Mouse (Mus musculus) forebrain, embryonic 15.5 days (tissue): ENCODE measurements around the gene Slc37a1. TPM values are rescaled to one million over a fixed set of nuclear protein-coding genes. Genes with fewer than 3 reads are reported as not detected.
"Not testable (repeated sequence)": the region's sequence is repeated elsewhere in the genome, so short reads cannot be mapped to it uniquely, and the experiment has no call there.

Source experiments
- ATAC-seq: fragments of 200-750 bp; cut with Nextera tagmentation; replicated peaks from 2 replicates; pipeline ENCODE4 v1.8.0; 2017; ENCODE audit warnings: mild to moderate bottlenecking, moderate TSS enrichment, moderate library complexity
- H3K27ac ChIP-seq: fragments of 300-500 bp; sonication (generic); replicated peaks from 2 replicates; pipeline ENCODE4 v1.5.1; 2015; ENCODE audit warnings: mild to moderate bottlenecking, inconsistent platforms
- H3K27me3 ChIP-seq: fragments of 300-500 bp; sonication (generic); 2 replicates; pipeline ENCODE4 v1.6.1; 2015; ENCODE audit warnings: inconsistent platforms
- H3K36me3 ChIP-seq: fragments of 300-500 bp; sonication (generic); 2 replicates; pipeline ENCODE4 v1.6.1; 2015; ENCODE audit warnings: mild to moderate bottlenecking, inconsistent platforms
- H3K4me1 ChIP-seq: fragments of 300-500 bp; sonication (generic); 2 replicates; pipeline ENCODE4 v1.6.1; 2015; ENCODE audit warnings: inconsistent platforms
- H3K4me2 ChIP-seq: fragments of 300-500 bp; sonication (generic); replicated peaks from 2 replicates; pipeline ENCODE4 v1.6.1; 2015; ENCODE audit warnings: mild to moderate bottlenecking, inconsistent platforms
- H3K4me3 ChIP-seq: fragments of 300-500 bp; sonication (generic); 2 replicates; pipeline ENCODE4 v1.5.1; 2015; ENCODE audit warnings: mild to moderate bottlenecking, inconsistent platforms
- H3K9ac ChIP-seq: fragments of 300-500 bp; sonication (generic); replicated peaks from 2 replicates; pipeline ENCODE4 v1.6.1; 2015; ENCODE audit warnings: mild to moderate bottlenecking, inconsistent platforms
- H3K9me3 ChIP-seq: fragments of 300-500 bp; sonication (generic); 2 replicates; pipeline ENCODE4 v1.6.1; 2016; ENCODE audit warnings: inconsistent platforms
- WGBS: fragments of 180-500 bp; shearing (Covaris S2); methylation state at CpG from one replicate; pipeline ENCODE4 v1.1.7; 2015; ENCODE audit warnings: mixed read lengths; 5-methylcytosine and 5-hydroxymethylcytosine counted together
- polyA plus RNA-seq: library from polyadenylated mRNA; unstranded; fragments of >200 nt; fragmentation: Nextera tagmentation; extraction: Ambion mirVana; gene quantifications from 2 replicates; pipeline ENCODE4 v1.2.1, GENCODE M21; 2015

The Slc37a1 gene
- polyA plus RNA-seq, 1 experiment from 2014 or later = 12.5 TPM

DNA sequence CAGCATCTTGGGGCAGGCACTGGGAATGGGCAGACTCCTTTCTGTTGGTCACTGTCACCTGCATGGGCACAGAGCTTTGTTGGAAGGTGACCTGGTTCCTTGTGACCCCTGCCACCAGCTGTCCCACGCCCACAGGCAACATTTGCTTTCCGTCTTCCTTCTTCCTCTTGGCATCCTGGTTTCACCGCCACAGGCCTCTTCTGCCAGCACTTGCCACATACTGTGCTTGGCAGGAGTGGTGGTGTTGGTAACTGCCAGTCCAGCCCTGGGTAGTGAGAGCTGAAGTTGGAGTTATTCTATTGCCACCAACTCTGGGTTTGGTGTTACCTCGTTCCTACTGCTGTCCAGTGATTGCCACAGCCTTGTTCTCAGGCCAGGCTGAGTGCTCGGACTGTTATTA is 61.5 kb downstream of the Slc37a1 start:
- no peaks in the 10 kb centered on the region for H3K27me3 ChIP-seq
- 0 out of 2 replicates have a peak overlapping the region, but pooled peaks have one; percentile 70 for H3K27ac ChIP-seq
- no peak for ATAC-seq
- H3K36me3 ChIP-seq = no peaks in the 10 kb centered on the region
- no peak overlapping the region for H3K9ac ChIP-seq
- H3K4me2 ChIP-seq = no peak overlapping the region
- 86% methylated on average over 5 of the region's 5 CpGs for WGBS
- peaks cover 30% of the 10 kb centered on the region for H3K4me1 ChIP-seq
- no peaks in the 10 kb centered on the region for H3K9me3 ChIP-seq
- H3K4me3 ChIP-seq = no peak overlapping the region

DNA sequence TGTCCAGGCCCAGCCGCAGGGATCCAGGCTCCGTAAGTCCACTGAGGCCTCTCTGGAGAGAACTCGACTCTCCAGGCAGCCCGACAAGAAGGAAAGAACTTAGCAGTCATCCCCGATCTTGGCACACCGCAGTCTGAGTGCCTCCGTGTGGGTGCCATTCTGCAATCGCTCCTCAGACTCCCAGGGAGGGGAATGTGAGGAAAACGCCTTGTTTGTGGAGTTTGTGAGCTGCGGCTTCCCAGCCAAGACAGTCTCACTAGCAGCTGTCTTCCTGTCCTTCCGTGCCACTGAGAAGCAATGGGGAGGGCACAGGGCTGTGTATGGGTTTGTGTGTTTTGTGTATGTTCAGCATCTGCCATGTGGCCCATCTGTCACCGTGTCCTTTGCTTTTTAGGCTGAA is 62.8 kb downstream of the Slc37a1 start:
- Histone ChIP-seq H3K4me3 (no peak overlapping the region), H3K9me3 (no peaks in the 10 kb centered on the region), H3K9ac (no peak overlapping the region), H3K36me3 (no peaks in the 10 kb centered on the region), H3K4me2 (no peak overlapping the region), H3K27ac (peak overlapping the region; percentile 70), H3K27me3 (no peaks in the 10 kb centered on the region), H3K4me1 (peaks cover 30% of the 10 kb centered on the region)
- ATAC-seq = peak; percentile 35; the same call in 1 of the 2 replicates
- WGBS = 70% methylated on average over 12 of the region's 12 CpGs

DNA sequence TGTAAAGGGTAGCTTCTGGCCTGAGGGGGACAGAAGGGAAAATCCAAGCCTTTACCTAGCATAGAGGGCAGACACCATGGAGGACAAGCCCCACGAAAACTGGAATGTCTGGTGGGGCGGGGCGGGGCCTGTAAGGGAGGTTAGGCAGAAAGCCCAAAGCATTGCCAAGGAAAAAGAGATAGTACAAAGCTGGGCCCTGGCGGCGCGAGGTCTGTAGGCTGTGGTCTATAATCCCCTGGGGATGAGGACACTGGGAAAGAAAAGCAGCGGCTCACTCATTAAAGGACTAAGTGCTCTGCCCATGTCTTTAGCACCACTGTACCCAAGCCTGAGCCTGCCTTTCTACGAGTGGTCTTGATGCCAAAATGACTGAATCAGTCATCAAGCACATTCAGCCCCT is 65.4 kb downstream of the Slc37a1 start:
- no peak for ATAC-seq
- Histone ChIP-seq H3K4me3 (no peak overlapping the region), H3K4me1 (peaks cover 37% of the 10 kb centered on the region), H3K9ac (no peak overlapping the region), H3K36me3 (no peaks in the 10 kb centered on the region), H3K27ac (no peak overlapping the region), H3K4me2 (no peak overlapping the region), H3K27me3 (no peaks in the 10 kb centered on the region), H3K9me3 (no peaks in the 10 kb centered on the region)
- 30% methylated on average over 8 of the region's 8 CpGs for WGBS

DNA sequence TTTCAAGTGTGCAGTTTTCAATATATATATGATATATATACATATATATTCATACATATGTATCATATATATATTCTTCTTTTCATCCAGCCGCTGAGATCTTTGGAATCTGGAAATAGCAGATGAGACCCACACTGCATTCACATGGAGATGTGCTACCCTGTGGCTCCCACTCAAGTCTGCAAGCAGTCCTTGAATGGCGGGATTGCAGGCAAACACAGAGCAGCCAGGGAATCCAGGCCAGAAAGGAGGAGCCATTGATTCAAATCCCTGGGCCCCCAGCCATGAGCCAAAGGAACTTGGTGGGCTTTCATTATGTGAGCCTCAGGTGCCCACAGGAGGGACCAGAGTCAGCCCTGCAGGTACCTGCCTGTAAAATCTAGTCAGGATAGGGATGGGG is 66.7 kb downstream of the Slc37a1 start:
- ATAC-seq = no peak
- H3K27ac ChIP-seq = no peak overlapping the region
- 65% methylated on average over 2 of the region's 2 CpGs for WGBS

DNA sequence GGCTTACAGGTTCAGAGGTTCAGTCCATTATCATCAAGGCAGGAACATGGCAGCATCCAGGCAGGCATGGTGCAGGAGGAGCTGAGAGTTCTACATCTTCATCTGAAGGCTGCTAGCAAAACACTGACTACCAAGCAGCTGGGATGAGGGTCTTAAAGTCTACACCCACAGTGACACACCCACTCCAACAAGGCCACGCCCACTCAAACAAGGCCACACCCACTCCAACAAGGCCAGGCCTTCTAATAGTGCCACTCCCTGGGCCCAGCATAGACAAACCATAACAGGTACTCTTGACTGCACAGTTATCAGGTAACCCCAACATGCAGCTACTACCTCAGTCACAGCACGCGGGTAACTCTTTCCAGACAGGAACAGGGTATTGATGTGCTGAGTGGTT is 68.1 kb downstream of the Slc37a1 start:
- H3K36me3 ChIP-seq, ATAC-seq, H3K4me3 ChIP-seq, H3K27ac ChIP-seq, H3K27me3 ChIP-seq, H3K4me2 ChIP-seq, H3K9me3 ChIP-seq, H3K9ac ChIP-seq: not testable (repeated sequence)
- H3K4me1 ChIP-seq = peaks cover 19% of the 10 kb centered on the region
- WGBS = 80% methylated on average over 3 of the region's 3 CpGs

More for the DNA sequence above, 66.7 kb downstream of the Slc37a1 start:
- Histone ChIP-seq H3K27me3 (no peaks in the 10 kb centered on the region), H3K4me2 (no peak overlapping the region), H3K36me3 (no peaks in the 10 kb centered on the region), H3K4me3 (no peak overlapping the region), H3K9me3 (no peaks in the 10 kb centered on the region), H3K9ac (no peak overlapping the region), H3K4me1 (peaks cover 33% of the 10 kb centered on the region)

DNA sequence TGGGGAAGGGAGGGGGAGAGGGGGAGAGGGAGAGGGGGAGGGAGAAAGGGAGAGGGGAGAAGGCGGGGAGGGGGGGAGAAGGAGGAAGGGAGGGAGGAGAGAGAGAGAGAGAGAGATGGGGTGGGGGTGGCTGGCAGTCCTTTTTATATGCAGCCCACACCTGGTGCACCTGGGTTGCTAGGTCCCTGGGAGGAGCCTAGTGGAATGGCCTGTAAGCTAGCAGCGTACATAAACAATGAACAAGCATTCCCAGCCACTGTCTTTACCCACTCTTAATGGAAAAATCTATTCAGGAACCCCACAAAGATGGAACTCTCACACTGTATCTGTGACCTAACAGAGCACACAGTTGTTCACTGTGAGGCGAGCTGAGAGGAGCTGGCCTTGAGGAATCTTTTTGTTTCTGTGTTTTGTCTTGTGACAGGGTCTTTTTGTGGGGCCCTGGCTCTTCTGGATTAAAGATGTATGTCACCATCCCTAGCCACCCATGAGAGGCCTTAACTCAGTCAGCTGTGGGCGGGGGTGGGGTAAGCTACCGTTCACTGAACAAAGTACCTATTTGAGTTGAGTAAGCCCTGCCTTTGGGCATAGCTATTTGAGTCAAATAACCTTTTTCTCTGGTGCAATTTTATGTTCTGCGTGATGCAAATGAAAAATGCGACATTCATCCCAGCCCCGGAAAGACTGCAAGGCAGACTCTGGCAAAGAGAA is 69.4 kb downstream of the Slc37a1 start:
- Histone ChIP-seq H3K4me3 (no peak overlapping the region), H3K4me2 (no peak overlapping the region), H3K27me3 (no peaks in the 10 kb centered on the region), H3K9me3 (no peaks in the 10 kb centered on the region), H3K36me3 (no peaks in the 10 kb centered on the region), H3K4me1 (peaks cover 20% of the 10 kb centered on the region), H3K27ac (peak overlapping the region; percentile 1), H3K9ac (no peak overlapping the region)
- no peak for ATAC-seq
- WGBS = 34% methylated on average over 8 of the region's 8 CpGs

DNA sequence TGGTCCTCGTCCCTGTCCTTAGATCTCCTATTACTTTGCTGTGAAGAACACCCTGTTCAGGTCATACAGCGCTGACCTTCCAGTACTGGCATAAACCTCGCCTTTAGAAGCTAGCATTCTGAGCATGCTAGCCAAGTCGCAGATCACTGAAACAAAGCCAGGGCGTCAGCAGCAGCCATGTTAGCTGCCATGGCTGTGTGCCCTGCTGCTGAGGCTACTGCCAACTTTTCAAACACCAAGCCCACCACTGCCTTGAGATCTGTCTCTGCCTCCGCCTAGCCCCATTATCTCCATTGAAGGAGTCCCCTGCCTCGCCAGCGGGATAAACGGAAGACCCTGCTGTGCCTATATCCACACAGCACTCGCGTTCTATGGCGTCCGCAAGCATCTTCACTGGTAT is 74.0 kb downstream of the Slc37a1 start:
- H3K4me2 ChIP-seq = no peak overlapping the region
- peaks cover 12% of the 10 kb centered on the region for H3K4me1 ChIP-seq
- 52% methylated on average over 13 of the region's 13 CpGs for WGBS
- H3K4me3 ChIP-seq = no peak overlapping the region
- H3K9ac ChIP-seq = no peak overlapping the region
- peak overlapping the region; percentile 12; the same call in 1 of the 2 replicates for H3K27ac ChIP-seq
- H3K36me3 ChIP-seq = no peaks in the 10 kb centered on the region
- 0 out of 2 replicates have a peak, but pooled peaks have one; percentile 32 for ATAC-seq
- H3K27me3 ChIP-seq = no peaks in the 10 kb centered on the region
- no peaks in the 10 kb centered on the region for H3K9me3 ChIP-seq

DNA sequence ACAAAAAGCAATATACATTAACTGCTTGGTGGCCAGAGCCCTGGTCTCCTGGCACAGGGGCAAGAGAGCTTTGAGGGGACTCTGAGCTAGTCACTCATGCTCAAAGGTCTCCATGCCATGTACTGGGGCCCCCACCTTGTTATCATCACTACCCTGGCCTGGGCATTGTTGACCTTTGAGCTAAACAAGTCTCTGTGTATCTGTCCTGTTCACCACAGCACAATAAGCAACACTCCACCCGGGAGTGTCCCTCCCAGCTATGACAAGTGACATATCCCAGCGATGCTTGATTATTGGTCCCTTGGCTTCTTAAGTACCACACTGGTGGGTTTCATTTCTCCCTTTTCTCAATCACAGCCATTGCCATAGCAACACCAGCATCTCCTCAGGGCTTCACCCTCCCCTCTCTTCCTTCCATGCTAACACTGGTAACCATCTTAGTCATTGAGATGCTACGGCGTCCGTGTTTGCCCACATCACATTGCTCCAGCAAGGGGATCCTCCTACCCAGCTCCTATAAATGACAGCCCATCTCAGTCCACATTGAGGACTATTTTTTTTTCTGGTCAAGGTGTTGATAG is 79.1 kb downstream of the Slc37a1 start:
- Histone ChIP-seq H3K27me3 (no peaks in the 10 kb centered on the region), H3K4me2 (no peak overlapping the region), H3K4me3 (no peak overlapping the region), H3K9me3 (no peaks in the 10 kb centered on the region), H3K9ac (no peak overlapping the region), H3K4me1 (peaks cover 1% of the 10 kb centered on the region; the same call in 1 of the 2 replicates), H3K36me3 (no peaks in the 10 kb centered on the region), H3K27ac (no peak overlapping the region)
- 84% methylated on average over 5 of the region's 5 CpGs for whole genome bisulfite sequencing
- ATAC-seq = 0 out of 2 replicates have a peak, but pooled peaks have one; percentile 41

DNA sequence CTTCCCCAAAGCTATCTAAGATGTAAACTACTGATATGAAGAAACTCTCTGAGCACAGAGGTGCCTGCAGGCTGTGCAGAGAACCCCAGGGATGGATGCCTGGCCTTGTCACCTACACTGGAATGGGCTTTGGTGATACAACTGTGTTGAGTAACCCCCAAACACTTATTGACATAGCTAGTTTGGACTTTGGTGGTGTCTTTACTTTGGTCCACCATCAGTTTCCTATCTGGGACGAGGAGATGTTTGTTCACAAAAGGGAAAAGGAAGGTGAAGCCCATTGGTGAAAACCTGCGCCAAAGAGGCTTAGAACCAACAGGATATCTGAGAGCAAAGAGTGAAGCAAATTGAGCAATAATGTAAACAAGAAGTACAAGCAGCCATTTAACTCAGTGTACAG is 83.6 kb downstream of the Slc37a1 start:
- H3K4me3 ChIP-seq = no peak overlapping the region
- no peaks in the 10 kb centered on the region for H3K9me3 ChIP-seq
- WGBS = 75% methylated on average over 2 of the region's 2 CpGs
- H3K36me3 ChIP-seq = no peaks in the 10 kb centered on the region
- ATAC-seq = no peak
- H3K9ac ChIP-seq = no peak overlapping the region
- no peaks in the 10 kb centered on the region for H3K27me3 ChIP-seq
- no peak overlapping the region for H3K4me2 ChIP-seq
- H3K4me1 ChIP-seq = no peaks in the 10 kb centered on the region
- no peak overlapping the region for H3K27ac ChIP-seq

DNA sequence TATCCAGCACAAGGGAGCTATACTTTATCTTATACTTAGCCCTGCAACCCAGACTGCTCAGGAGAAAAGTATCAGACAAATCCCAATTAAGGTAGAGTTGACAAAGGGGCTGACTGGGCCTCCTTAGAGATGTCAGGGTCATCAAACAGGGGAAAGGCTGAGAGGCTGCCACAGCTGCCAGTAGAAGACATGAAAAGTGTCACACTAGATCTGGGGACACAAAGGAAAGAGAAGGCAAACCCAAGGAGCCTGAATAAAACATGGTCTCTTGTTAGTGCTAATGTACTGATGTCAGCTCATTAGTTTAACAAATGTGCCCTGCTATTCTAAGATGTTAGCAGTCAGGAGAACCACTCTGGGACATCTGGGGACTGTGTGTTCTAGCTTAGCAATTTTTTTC is 84.3 kb downstream of the Slc37a1 start:
- no peaks in the 10 kb centered on the region for H3K9me3 ChIP-seq
- H3K9ac ChIP-seq = no peak overlapping the region
- H3K27ac ChIP-seq = no peak overlapping the region
- peak; percentile 48; the same call in 1 of the 2 replicates for ATAC-seq
- no peaks in the 10 kb centered on the region for H3K4me1 ChIP-seq
- H3K27me3 ChIP-seq = no peaks in the 10 kb centered on the region
- H3K4me3 ChIP-seq = no peak overlapping the region
- no peak overlapping the region for H3K4me2 ChIP-seq
- no peaks in the 10 kb centered on the region for H3K36me3 ChIP-seq

DNA sequence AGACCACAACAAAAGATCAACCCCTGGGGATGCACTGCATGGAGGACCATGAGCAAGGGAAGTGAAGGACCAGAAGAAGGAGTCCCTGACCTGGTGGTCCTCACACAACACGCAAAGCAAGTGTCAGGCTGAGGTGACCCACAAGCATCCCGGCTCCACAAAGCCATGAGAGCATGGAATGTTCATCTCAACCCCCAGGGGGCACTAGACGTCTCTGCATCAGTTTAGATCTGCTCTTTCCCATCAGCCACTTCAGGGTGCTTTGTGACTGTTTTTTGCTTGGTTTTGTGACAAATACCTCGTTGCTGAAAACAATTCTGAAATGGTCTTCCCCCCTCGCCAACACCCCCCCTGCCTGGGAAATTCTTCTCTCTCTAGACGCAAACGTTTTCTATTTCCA is 91.4 kb downstream of the Slc37a1 start:
- Histone ChIP-seq H3K36me3 (no peaks in the 10 kb centered on the region), H3K4me2 (0 out of 2 replicates have a peak overlapping the region, but pooled peaks have one; percentile 17), H3K9ac (no peak overlapping the region), H3K27ac (0 out of 2 replicates have a peak overlapping the region, but pooled peaks have one; percentile 3), H3K9me3 (no peaks in the 10 kb centered on the region), H3K27me3 (no peaks in the 10 kb centered on the region), H3K4me1 (peaks cover 6% of the 10 kb centered on the region), H3K4me3 (no peak overlapping the region)
- WGBS = 3% methylated on average over 7 of the region's 7 CpGs
- ATAC-seq = peak; percentile 73

DNA sequence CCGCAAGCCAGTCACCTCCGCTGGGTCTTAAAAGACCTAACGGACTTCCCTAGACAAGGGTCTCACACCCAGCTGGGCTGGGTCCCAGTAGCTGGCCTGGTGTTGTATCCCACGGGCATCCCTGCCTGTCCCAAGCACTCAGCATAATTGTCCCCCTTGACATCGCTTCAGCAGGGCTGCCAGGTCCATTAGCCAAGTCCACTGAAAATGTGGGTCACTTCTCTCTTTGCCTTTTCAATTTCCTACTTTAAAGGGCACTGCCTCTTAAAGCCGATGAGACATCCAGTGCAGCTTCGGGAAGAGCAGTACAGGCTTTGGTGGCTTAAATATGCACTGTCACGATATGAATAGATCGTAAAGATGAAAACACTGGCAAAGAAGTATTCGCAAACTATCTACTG is 91.8 kb downstream of the Slc37a1 start:
- H3K9me3 ChIP-seq = no peaks in the 10 kb centered on the region
- H3K36me3 ChIP-seq = no peaks in the 10 kb centered on the region
- H3K9ac ChIP-seq = no peak overlapping the region
- peak; percentile 51 for ATAC-seq
- no peak overlapping the region for H3K4me3 ChIP-seq
- H3K4me2 ChIP-seq = 0 out of 2 replicates have a peak overlapping the region, but pooled peaks have one; percentile 17
- 0 out of 2 replicates have a peak overlapping the region, but pooled peaks have one; percentile 3 for H3K27ac ChIP-seq
- H3K27me3 ChIP-seq = no peaks in the 10 kb centered on the region
- H3K4me1 ChIP-seq = peaks cover 6% of the 10 kb centered on the region
- WGBS = 49% methylated on average over 10 of the region's 10 CpGs
